Mouse (Mus musculus): ENCODE data around the gene Gpr153. TPM values are rescaled to one million over a fixed set of nuclear protein-coding genes. Genes with fewer than 3 reads are reported as not detected.

The Gpr153 gene
- polyA plus RNA-seq, 1 experiment, result 6.5 TPM

DNA sequence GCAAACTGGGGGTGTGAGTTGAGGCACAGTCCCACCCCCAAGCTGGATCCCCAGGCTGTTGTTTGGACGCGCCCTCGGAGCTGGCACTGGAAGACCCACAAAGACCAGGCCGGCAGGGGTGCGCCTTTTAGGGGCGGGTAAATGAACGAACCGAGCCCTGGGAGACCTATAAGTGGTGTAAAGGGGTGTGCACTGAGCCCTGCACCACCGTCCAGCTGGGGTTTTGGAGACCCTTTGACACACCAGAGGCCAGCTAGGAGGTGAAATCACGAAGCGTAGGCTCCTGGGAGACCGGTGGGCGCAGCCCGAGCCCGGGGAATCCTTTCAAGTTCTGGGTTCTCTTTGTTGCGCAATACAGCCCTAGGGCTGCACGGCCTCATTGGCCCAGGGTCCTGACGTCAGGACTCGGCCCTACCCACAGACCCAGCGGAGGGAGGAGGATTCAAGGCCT is 674 bp downstream of the Gpr153 start:
- peak overlapping the region; percentile 12 for H3ac ChIP-seq (ENCODE audit: control insufficient read depth, insufficient read length)
- no peaks in the 10 kb centered on the region for H3K36me3 ChIP-seq (ENCODE audit: control insufficient read depth, insufficient read depth)
- TF ChIP-seq MYOD1 (IDR thresholded peaks at IDR 0.05; ENCODE audit: control insufficient read depth in 1 of 3, insufficient read length in 2 of 3, low read depth in 2 of 3) (no peak), TCF3 (IDR thresholded peaks at IDR 0.05; ENCODE audit: insufficient read length, low read depth) (no peak), MYOG (IDR thresholded peaks at IDR 0.05; ENCODE audit: control insufficient read depth in 1 of 3, insufficient read depth in 1 of 3, insufficient read length in 2 of 3, low read depth in 2 of 3) (no peak), CEBPB (IDR thresholded peaks at IDR 0.05; ENCODE audit: insufficient read depth, poor library complexity, severe bottlenecking) (peak; percentile 94), MAX (IDR thresholded peaks at IDR 0.05; ENCODE audit: low read depth) (no peak), USF1 (IDR thresholded peaks at IDR 0.05; ENCODE audit: low read depth) (no peak), POLR2A (IDR thresholded peaks at IDR 0.05; ENCODE audit: insufficient read length, low read depth) (no peak), SRF (IDR thresholded peaks at IDR 0.05; ENCODE audit: control insufficient read depth, insufficient read length, low read depth) (no peak), POLR2AphosphoS2 (IDR thresholded peaks at IDR 0.05; ENCODE audit: insufficient read length, low read depth) (no peak)
- peak overlapping the region; percentile 76 for H3K4me2 ChIP-seq (ENCODE audit: low read depth)
- no peaks in the 10 kb centered on the region for H3K79me2 ChIP-seq (ENCODE audit: control insufficient read depth, insufficient read depth)
- H3K4me3 ChIP-seq, result peak overlapping the region; percentile 20
- H3K27me3 ChIP-seq (ENCODE audit: control insufficient read depth, insufficient read depth, insufficient read length), result no peaks in the 10 kb centered on the region

DNA sequence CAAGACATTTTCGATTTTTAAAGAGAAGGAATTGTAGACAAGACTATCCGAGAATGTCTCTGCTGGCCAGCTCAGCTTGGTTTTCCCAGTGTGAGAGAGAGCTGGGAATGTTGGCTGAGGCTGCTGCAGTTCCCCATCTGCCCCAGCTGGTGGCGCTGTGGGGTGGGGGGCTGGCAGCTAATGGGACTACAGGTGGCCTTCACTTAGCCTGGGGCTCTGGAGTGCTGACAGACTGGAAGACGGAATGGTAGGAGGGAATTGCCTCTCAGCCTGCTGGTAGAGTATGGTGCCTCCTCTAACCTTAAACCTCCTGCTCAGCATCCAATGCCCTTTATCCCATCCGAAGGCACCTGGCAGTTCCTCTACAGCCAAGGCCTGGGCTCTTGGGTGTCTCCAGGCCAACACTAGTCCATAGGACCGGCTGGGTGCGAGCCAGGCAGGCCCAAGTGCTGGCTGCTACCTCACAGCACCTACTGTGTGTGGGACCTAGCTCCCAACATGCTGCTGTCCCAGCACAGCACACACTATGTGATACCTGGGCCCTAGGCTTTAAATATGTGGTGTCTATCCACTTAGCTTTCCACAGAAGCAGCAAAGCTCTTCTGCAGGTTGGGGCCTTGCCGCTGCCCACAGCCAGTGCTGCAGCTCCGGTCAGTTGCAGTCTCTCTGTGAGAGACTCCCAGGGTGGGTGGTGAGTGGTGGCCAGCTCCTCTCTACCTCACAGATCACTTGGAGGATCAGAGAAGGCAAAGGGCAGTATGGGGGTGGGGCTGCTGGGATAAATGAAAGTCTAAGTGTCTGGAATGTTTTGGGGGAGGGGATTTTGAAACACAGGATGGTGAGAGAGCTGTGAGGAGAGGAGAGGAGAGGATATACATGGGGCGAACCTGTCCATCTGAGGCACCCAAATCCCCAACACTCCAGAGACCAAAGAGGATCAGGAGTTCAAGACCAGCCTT is 2.6 kb downstream of the Gpr153 start:
- peak in 1 of 3 experiments; percentile 5 for TF ChIP-seq MYOD1 (IDR thresholded peaks at IDR 0.05; ENCODE audit: control insufficient read depth in 1 of 3, insufficient read length in 2 of 3, low read depth in 2 of 3)
- TF ChIP-seq TCF12 (IDR thresholded peaks at IDR 0.05; ENCODE audit: insufficient read depth, poor library complexity, severe bottlenecking), result no peak
- Histone ChIP-seq H3ac (ENCODE audit: control insufficient read depth, insufficient read length) (no peak overlapping the region), H3K4me3 (no peak overlapping the region), H3K27me3 (ENCODE audit: control insufficient read depth, insufficient read depth, insufficient read length) (no peaks in the 10 kb centered on the region), H3K36me3 (ENCODE audit: control insufficient read depth, insufficient read depth) (no peaks in the 10 kb centered on the region), H3K4me2 (ENCODE audit: low read depth) (no peak overlapping the region), H3K79me2 (ENCODE audit: control insufficient read depth, insufficient read depth) (no peaks in the 10 kb centered on the region)

DNA sequence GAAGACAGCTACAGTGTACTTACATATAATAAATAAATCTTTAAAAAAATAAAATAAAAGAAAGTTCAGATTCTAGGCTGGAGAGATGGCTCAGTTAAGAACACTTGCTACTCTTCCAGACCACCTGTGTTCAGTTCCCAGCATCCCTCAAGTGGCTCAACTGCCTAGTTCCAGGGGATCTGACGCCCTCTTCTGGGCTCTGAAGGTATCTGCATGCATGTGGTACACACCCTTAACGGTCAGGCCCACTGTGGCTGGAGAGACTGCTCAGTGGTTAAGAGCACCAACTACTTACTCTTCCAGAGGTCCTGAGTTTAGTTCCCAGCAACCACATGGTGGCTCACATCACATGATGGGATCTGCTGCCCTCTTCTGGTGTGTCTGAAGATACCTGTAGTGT is 3.9 kb downstream of the Gpr153 start:
- Histone ChIP-seq H3K4me3 (no peak overlapping the region), H3K79me2 (ENCODE audit: control insufficient read depth, insufficient read depth) (no peaks in the 10 kb centered on the region), H3K4me2 (ENCODE audit: low read depth) (no peak overlapping the region), H3ac (ENCODE audit: control insufficient read depth, insufficient read length) (no peak overlapping the region), H3K27me3 (ENCODE audit: control insufficient read depth, insufficient read depth, insufficient read length) (peaks cover 1% of the 10 kb centered on the region), H3K36me3 (ENCODE audit: control insufficient read depth, insufficient read depth) (no peaks in the 10 kb centered on the region)
- TF ChIP-seq MYOG (IDR thresholded peaks at IDR 0.05; ENCODE audit: control insufficient read depth in 1 of 3, insufficient read depth in 1 of 3, insufficient read length in 2 of 3, low read depth in 2 of 3) (no peak), USF1 (IDR thresholded peaks at IDR 0.05; ENCODE audit: low read depth) (no peak), TCF3 (IDR thresholded peaks at IDR 0.05; ENCODE audit: insufficient read length, low read depth) (no peak)

DNA sequence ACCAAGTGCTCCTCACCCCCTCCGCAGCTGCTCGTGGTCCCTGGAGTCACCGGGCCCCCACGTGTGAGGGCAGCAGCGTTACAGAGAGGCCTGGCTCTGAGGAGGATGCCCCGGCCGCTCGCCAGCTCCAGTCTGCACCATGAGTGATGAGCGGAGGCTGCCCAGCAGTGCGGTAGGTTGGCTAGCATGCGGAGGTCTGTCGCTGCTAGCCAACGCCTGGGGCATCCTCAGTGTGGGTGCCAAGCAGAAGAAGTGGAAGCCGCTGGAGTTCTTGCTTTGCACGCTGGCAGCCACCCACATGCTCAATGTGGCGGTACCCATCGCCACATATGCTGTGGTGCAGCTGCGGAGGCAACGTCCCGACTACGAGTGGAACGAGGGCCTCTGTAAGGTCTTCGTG is 5.0 kb downstream of the Gpr153 start:
- Histone ChIP-seq H3K79me2 (ENCODE audit: control insufficient read depth, insufficient read depth) (no peaks in the 10 kb centered on the region), H3K4me2 (ENCODE audit: low read depth) (no peak overlapping the region), H3K27me3 (ENCODE audit: control insufficient read depth, insufficient read depth, insufficient read length) (peaks cover 7% of the 10 kb centered on the region), H3ac (ENCODE audit: control insufficient read depth, insufficient read length) (no peak overlapping the region), H3K4me3 (no peak overlapping the region), H3K36me3 (ENCODE audit: control insufficient read depth, insufficient read depth) (no peaks in the 10 kb centered on the region)
- TF ChIP-seq REST (IDR thresholded peaks at IDR 0.05; ENCODE audit: insufficient read depth, insufficient read length), result no peak
- no peak for TF ChIP-seq TCF3 (IDR thresholded peaks at IDR 0.05; ENCODE audit: insufficient read length, low read depth)
- TF ChIP-seq MYOD1 (IDR thresholded peaks at IDR 0.05; ENCODE audit: control insufficient read depth in 1 of 3, insufficient read length in 2 of 3, low read depth in 2 of 3), result no peak
- no peak for TF ChIP-seq SRF (IDR thresholded peaks at IDR 0.05; ENCODE audit: control insufficient read depth, insufficient read length, low read depth)
- no peak for TF ChIP-seq E2F4 (IDR thresholded peaks at IDR 0.05; ENCODE audit: insufficient read depth)

DNA sequence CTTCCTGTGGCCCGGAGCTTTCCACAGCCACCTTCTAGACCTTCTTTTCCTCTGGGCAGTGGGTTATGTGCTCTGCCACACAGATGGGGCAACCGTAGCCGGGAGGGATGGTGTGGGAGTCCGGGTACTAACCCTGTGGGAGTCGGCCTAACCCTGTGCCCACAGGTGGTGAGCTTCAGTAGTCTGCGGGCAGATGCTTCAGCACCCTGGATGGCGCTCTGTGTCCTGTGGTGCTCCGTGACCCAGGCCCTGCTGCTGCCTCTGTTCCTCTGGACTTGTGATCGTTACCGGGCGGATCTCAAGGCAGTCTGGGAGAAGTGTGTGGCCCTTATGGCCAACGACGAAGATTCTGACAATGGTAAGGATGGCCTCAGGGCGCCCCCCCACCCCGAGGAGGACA is 7.6 kb downstream of the Gpr153 start:
- Histone ChIP-seq H3K4me3 (no peak overlapping the region), H3K36me3 (ENCODE audit: control insufficient read depth, insufficient read depth) (no peaks in the 10 kb centered on the region), H3K79me2 (ENCODE audit: control insufficient read depth, insufficient read depth) (no peaks in the 10 kb centered on the region), H3K4me2 (ENCODE audit: low read depth) (no peak overlapping the region), H3K27me3 (ENCODE audit: control insufficient read depth, insufficient read depth, insufficient read length) (peaks cover 15% of the 10 kb centered on the region), H3ac (ENCODE audit: control insufficient read depth, insufficient read length) (no peak overlapping the region)
- TF ChIP-seq TCF12 (IDR thresholded peaks at IDR 0.05; ENCODE audit: insufficient read depth, poor library complexity, severe bottlenecking) (no peak), MAX (IDR thresholded peaks at IDR 0.05; ENCODE audit: low read depth) (no peak), REST (IDR thresholded peaks at IDR 0.05; ENCODE audit: insufficient read depth, insufficient read length) (peak; percentile 56)
